Mouse (Mus musculus): ENCODE results near the gene Bace1. TPM values are rescaled to one million over a fixed set of nuclear protein-coding genes. Genes with fewer than 3 reads are reported as not detected.

Bace1 gene
- polyA plus RNA-seq, 1 experiment from 2014 or later: 26.5 TPM

GRCm38 (mm10) chr9:45859364-45859763 lies 21.0 kb downstream of the Bace1 start:
- DNase-seq (ENCODE audit: low spot score) (peak; percentile 67), ATAC-seq (replicated peaks; ENCODE audit: low FRiP score, low read depth) (peak; percentile 36; the same call in 1 of the 2 replicates)
- H3K27ac ChIP-seq: no peak overlapping the region
- H3K9me3 ChIP-seq (replicated peaks; ENCODE audit: low read length): no peaks in the 10 kb centered on the region
- H3K9ac ChIP-seq (ENCODE audit: low read depth, low read length): no peak overlapping the region
- no peaks in the 10 kb centered on the region for H3K4me1 ChIP-seq (replicated peaks; ENCODE audit: insufficient read depth, low read length)
- no peaks in the 10 kb centered on the region for H3K27me3 ChIP-seq (ENCODE audit: insufficient read depth, low read length)
- no peak for TF ChIP-seq CTCF (IDR thresholded peaks at IDR 0.05; ENCODE audit: low read depth)
- no peak overlapping the region for H3K4me3 ChIP-seq (replicated peaks; ENCODE audit: low read depth, low read length)
- peaks cover 59% of the 10 kb centered on the region for H3K36me3 ChIP-seq (ENCODE audit: insufficient read depth, low read length)
- 54% methylated on average over 10 of the region's 10 CpGs for WGBS
- H3K4me2 ChIP-seq (ENCODE audit: low read length): no peak overlapping the region

GRCm38 (mm10) chr9:45861813-45862212 lies 23.4 kb downstream of the Bace1 start:
- DNase-seq (ENCODE audit: low spot score) (no peak), ATAC-seq (replicated peaks; ENCODE audit: low FRiP score, low read depth) (no peak)
- WGBS: 64% methylated on average over 7 of the region's 7 CpGs
- no peak for TF ChIP-seq CTCF (IDR thresholded peaks at IDR 0.05; ENCODE audit: low read depth)
- Histone ChIP-seq H3K4me2 (ENCODE audit: low read length) (no peak overlapping the region), H3K9me3 (replicated peaks; ENCODE audit: low read length) (no peaks in the 10 kb centered on the region), H3K4me3 (replicated peaks; ENCODE audit: low read depth, low read length) (no peak overlapping the region), H3K4me1 (replicated peaks; ENCODE audit: insufficient read depth, low read length) (no peaks in the 10 kb centered on the region), H3K36me3 (ENCODE audit: insufficient read depth, low read length) (peaks cover 75% of the 10 kb centered on the region), H3K27ac (no peak overlapping the region), H3K27me3 (ENCODE audit: insufficient read depth, low read length) (no peaks in the 10 kb centered on the region), H3K9ac (ENCODE audit: low read depth, low read length) (no peak overlapping the region)

GRCm38 (mm10) chr9:45869181-45869580 lies 30.8 kb downstream of the Bace1 start:
- Histone ChIP-seq H3K4me2 (ENCODE audit: low read length) (no peak overlapping the region), H3K9ac (ENCODE audit: low read depth, low read length) (no peak overlapping the region), H3K36me3 (ENCODE audit: insufficient read depth, low read length) (peaks cover 34% of the 10 kb centered on the region), H3K9me3 (replicated peaks; ENCODE audit: low read length) (no peaks in the 10 kb centered on the region), H3K27ac (no peak overlapping the region), H3K27me3 (ENCODE audit: insufficient read depth, low read length) (no peaks in the 10 kb centered on the region), H3K4me1 (replicated peaks; ENCODE audit: insufficient read depth, low read length) (no peaks in the 10 kb centered on the region), H3K4me3 (replicated peaks; ENCODE audit: low read depth, low read length) (no peak overlapping the region)
- WGBS: 95% methylated on average over 3 of the region's 3 CpGs
- ATAC-seq (replicated peaks; ENCODE audit: low FRiP score, low read depth) (no peak), DNase-seq (ENCODE audit: low spot score) (no peak)
- TF ChIP-seq CTCF (IDR thresholded peaks at IDR 0.05; ENCODE audit: low read depth): no peak

- ATAC-seq (replicated peaks; ENCODE audit: low FRiP score, low read depth) (no peak), DNase-seq (ENCODE audit: low spot score) (no peak)
- H3K4me1 ChIP-seq (replicated peaks; ENCODE audit: insufficient read depth, low read length): no peaks in the 10 kb centered on the region
- no peak overlapping the region for H3K4me2 ChIP-seq (ENCODE audit: low read length)
- H3K4me3 ChIP-seq (replicated peaks; ENCODE audit: low read depth, low read length): no peak overlapping the region
- WGBS: 88% methylated on average over 3 of the region's 3 CpGs
- H3K27ac ChIP-seq: no peak overlapping the region
- H3K27me3 ChIP-seq (ENCODE audit: insufficient read depth, low read length): no peaks in the 10 kb centered on the region
- no peak overlapping the region for H3K9ac ChIP-seq (ENCODE audit: low read depth, low read length)
- peaks cover 30% of the 10 kb centered on the region for H3K36me3 ChIP-seq (ENCODE audit: insufficient read depth, low read length)
- no peak for TF ChIP-seq CTCF (IDR thresholded peaks at IDR 0.05; ENCODE audit: low read depth)
- H3K9me3 ChIP-seq (replicated peaks; ENCODE audit: low read length): no peaks in the 10 kb centered on the region
Measured at GRCm38 (mm10) chr9:45870265-45870664, 31.9 kb downstream of the Bace1 start.

- peaks cover 20% of the 10 kb centered on the region for H3K36me3 ChIP-seq (ENCODE audit: insufficient read depth, low read length)
- H3K4me3 ChIP-seq (replicated peaks; ENCODE audit: low read depth, low read length): no peak overlapping the region
- 76% methylated on average over 2 of the region's 2 CpGs for WGBS
- TF ChIP-seq CTCF (IDR thresholded peaks at IDR 0.05; ENCODE audit: low read depth): peak; percentile 56
- H3K4me1 ChIP-seq (replicated peaks; ENCODE audit: insufficient read depth, low read length): no peaks in the 10 kb centered on the region
- H3K27me3 ChIP-seq (ENCODE audit: insufficient read depth, low read length): no peaks in the 10 kb centered on the region
- no peak overlapping the region for H3K4me2 ChIP-seq (ENCODE audit: low read length)
- H3K9me3 ChIP-seq (replicated peaks; ENCODE audit: low read length): no peaks in the 10 kb centered on the region
- H3K9ac ChIP-seq (ENCODE audit: low read depth, low read length): no peak overlapping the region
- H3K27ac ChIP-seq: no peak overlapping the region
- ATAC-seq (replicated peaks; ENCODE audit: low FRiP score, low read depth): no peak
- peak; percentile 84 for DNase-seq (ENCODE audit: low spot score)
Measured at GRCm38 (mm10) chr9:45877928-45878327, 39.5 kb downstream of the Bace1 start.

GRCm38 (mm10) chr9:45893681-45894080 lies 55.3 kb downstream of the Bace1 start:
- peaks cover 44% of the 10 kb centered on the region for H3K36me3 ChIP-seq (ENCODE audit: insufficient read depth, low read length)
- H3K4me2 ChIP-seq (ENCODE audit: low read length): no peak overlapping the region
- no peaks in the 10 kb centered on the region for H3K9me3 ChIP-seq (replicated peaks; ENCODE audit: low read length)
- no peak overlapping the region for H3K27ac ChIP-seq
- no peak for TF ChIP-seq CTCF (IDR thresholded peaks at IDR 0.05; ENCODE audit: low read depth)
- no peaks in the 10 kb centered on the region for H3K4me1 ChIP-seq (replicated peaks; ENCODE audit: insufficient read depth, low read length)
- H3K9ac ChIP-seq (ENCODE audit: low read depth, low read length): no peak overlapping the region
- DNase-seq (ENCODE audit: low spot score) (no peak), ATAC-seq (replicated peaks; ENCODE audit: low FRiP score, low read depth) (no peak)
- H3K27me3 ChIP-seq (ENCODE audit: insufficient read depth, low read length): no peaks in the 10 kb centered on the region
- no peak overlapping the region for H3K4me3 ChIP-seq (replicated peaks; ENCODE audit: low read depth, low read length)

GRCm38 (mm10) chr9:45905196-45905595 lies 66.8 kb downstream of the Bace1 start:
- ATAC-seq (replicated peaks; ENCODE audit: low FRiP score, low read depth): no peak
- TF ChIP-seq CTCF (IDR thresholded peaks at IDR 0.05; ENCODE audit: low read depth): no peak
- no peak for DNase-seq (ENCODE audit: low spot score)
- Histone ChIP-seq H3K9ac (ENCODE audit: low read depth, low read length) (no peak overlapping the region), H3K9me3 (replicated peaks; ENCODE audit: low read length) (no peaks in the 10 kb centered on the region), H3K27me3 (ENCODE audit: insufficient read depth, low read length) (no peaks in the 10 kb centered on the region), H3K4me1 (replicated peaks; ENCODE audit: insufficient read depth, low read length) (no peaks in the 10 kb centered on the region; the same call in 1 of the 2 replicates), H3K27ac (no peak overlapping the region), H3K36me3 (ENCODE audit: insufficient read depth, low read length) (peaks cover 18% of the 10 kb centered on the region; the same call in 1 of the 2 replicates), H3K4me3 (replicated peaks; ENCODE audit: low read depth, low read length) (peak overlapping the region; percentile 95), H3K4me2 (ENCODE audit: low read length) (peak overlapping the region; percentile 61)
- 48% methylated on average over 4 of the region's 4 CpGs for WGBS

Measured in kidney, postnatal 0 days (tissue).